Mouse (Mus musculus) layer of hippocampus, adult 9-10 months (tissue): ENCODE measurements around the gene Elovl7.

Source experiments
- DNase-seq: peaks from one replicate; pipeline ENCODE4 v3.0.0; 2022; ENCODE audit warnings: low spot score

Gene Elovl7

DNA sequence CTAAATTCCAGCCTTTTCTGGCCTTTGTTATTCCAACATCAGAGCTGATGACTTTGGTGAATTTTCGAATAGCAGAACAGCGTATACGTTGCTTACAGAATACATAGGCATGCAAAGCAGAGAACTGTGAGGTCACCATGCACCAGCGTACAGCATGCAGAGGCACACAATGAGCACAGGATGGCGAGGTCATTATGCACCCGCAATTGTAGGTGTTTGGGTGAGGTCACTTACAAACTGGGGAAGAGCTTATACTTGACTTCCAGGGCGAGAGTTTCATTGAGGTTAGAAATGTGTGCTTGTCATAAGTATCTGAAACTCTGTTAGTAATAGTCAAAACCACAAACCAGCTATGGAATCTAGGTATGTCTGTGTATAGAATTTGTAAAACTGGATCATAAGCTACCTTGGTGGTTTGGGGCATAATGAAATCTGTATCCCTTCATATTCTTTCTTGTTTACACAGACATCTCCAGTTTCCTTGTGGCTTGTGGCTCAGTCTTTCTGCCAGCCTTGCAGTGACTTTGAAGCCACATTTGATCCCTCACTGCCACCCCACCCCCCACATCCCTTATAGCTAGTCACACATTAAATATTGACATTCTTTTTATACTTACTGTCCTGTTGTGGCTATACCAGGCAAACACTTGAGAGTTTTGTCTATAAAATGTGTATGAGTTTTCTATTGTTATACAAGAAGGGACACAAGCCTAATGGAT lies 88.9 kb downstream of the Elovl7 start:
- DNase-seq: no peak

DNA sequence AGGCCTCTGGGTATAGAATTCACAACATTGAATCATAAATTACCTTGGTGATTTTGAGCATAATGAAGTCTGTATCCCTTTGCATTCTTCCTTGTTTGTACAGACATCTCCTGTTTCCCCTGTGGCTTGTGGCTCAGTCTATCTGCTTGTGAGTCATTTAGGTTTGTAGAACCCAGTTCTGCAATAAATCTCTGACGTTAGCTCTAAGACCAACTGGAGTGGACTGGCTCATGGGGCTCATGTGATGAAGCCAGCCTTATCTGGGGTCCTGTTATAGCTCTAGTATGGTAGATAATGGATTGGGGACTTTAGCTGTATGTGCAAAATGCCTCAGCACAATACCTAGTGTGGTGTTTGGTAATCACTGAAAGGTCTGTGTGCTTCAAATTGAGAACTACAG lies 89.6 kb downstream of the Elovl7 start:
- DNase-seq: no peak

DNA sequence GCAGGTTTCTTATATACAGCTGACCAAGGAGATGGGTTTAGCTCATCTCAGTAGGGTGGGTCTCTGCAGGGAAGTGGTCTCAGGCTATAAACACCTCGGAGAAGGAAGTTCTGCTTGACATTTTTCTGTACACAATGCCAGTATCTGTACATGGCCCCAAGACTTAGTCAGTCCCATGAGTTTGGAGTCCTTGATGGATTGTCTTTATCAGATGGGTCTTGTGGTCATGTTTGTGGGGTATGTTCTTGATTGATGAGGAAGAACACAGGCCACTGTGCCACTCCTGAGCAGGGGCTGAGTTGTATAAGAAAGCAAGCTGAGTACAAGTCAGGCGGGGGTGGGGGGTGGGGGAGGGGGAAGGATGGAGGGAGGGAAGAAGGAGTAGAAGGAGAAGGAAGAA lies 90.5 kb downstream of the Elovl7 start:
- no peak for DNase-seq

DNA sequence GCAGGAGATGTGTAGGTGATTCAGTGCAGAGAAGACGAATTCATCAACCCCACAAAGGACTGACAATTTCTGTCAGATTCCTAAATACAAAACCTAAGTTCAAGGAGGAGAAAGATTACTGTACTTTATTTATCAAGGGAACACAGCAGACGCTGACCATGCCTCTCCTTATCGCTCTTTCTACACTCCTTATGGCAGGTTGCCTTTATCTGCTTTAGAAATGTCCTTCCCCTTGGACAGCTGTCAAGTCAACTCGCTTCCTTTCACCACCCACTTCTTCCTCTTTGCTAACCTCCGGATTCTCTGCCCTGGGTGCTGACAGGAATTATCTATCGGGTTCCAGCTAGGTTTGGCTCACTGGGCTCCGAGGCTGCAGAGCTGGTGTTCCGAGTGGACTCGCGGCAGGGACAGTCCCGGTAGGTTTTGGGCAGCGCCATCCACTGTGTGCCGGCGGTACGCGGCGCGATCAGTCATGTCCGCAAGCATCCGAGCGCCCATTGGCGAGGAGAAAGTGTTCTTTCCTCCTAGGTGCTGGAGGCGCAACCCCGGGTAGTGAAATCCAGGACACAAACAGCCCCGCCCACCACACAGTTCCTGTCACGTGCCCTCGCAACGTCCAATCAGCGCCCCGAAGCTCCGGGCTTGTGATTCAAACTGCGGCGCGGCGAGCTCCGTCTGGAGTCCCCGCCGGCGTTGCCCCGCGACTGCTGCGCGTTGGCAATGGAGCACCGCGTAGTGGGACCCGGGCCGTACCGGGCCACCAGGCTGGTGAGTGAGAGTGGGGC lies 101.7 kb downstream of the Elovl7 start, which contains the start of gene Depdc1b:
Gene Depdc1b (plus strand): TSS at position 631 of the 785 bp plus-strand sequence.
- DNase-seq: peak; percentile 90

DNA sequence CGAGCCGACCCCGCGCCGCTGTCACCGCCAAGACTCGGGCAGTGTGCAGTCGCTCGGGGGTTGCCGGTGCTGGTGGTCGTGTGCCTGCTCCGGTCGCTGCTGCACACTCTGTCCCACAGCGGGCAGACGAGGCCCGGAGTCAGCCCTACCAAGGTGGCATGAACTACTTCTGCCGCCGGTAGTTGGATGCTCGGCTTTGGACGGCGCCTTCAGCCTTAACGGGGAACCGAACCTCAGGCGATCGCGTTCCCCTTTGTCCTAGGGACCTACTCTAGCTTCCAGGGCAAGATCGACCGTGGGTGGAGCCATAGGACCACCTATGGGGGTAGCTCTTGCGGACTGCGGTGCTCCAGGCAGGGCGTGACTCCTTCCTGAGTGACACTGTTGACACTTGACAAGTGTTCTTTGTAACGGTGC lies 102.3 kb downstream of the Elovl7 start:
- DNase-seq: no peak

DNA sequence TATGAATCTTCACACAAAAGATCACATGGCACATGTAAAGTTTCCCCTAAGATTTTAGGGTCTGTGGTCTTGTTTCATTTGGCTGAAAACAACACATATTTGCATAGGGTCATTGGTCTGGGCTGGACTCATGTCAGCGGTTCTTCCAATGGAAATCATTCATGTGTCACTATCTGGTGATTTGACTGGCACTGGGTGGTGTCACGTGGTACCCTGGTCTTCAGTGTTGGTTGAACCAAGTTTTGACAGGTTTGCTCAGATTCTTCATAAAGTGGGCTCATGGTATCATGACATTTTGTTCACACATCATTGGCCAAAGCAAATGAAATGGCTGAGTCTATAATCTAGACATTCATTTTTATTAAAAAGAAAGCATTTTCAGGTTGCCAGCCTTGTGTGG lies 103.2 kb downstream of the Elovl7 start:
- DNase-seq: no peak

DNA sequence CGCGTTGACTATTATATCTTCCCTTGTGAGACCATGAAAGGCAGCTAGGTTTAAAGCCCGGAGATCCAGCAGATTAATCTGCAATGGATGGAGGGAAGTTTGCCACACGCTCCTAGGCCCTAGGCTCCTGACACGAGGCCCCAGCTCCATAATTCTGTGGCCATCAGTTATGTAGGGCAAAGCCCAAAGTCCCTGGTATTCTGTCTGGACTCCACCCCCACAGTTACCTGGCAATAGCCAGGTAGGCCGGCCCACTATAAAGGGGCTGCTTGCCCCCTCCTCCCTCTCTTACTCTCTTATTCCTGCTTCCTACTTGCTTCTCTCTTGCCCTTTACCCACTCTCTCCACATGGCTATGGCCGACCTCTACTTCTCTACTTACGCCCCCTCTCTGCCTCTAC lies 104.8 kb downstream of the Elovl7 start:
- no peak for DNase-seq

DNA sequence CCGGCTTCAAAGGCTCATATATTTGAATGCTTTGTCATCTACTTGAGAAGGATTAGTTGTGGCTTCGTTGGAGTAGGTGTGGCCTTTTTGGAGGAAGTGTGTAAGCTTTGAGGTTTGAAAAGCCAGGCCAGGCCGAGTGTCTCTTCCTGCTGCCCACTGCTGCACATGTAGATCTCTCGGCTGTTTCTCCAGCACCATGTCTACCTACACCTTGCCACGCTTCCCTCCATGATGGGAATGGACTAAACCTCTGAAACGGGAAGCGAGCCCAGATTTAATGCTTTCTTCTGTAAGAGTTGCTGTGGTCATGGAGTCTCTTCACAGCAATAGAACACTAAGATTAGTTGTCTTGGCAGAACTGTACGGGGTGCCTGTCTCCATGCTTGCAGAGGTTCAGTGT lies 106.0 kb downstream of the Elovl7 start:
- DNase-seq: no peak

DNA sequence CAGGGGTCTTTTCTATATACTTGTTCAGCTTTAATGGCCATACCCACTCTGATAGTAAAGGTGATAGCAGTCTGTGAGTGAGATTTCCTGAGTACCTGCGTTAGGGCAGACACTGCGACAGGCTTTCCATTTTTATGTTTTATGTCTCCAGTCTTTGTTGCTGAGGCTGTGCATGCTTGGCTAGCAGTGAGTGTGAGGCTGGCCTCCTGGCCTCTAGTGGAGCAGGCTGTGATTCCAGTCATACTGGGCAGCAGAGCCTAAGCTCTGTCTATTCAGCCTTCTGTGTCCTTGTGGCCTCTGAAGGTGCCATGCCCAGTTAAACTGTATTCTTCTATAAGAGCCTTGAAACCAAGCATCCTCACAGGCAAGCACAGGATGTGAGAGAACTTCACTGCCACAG lies 108.3 kb downstream of the Elovl7 start:
- DNase-seq: no peak

DNA sequence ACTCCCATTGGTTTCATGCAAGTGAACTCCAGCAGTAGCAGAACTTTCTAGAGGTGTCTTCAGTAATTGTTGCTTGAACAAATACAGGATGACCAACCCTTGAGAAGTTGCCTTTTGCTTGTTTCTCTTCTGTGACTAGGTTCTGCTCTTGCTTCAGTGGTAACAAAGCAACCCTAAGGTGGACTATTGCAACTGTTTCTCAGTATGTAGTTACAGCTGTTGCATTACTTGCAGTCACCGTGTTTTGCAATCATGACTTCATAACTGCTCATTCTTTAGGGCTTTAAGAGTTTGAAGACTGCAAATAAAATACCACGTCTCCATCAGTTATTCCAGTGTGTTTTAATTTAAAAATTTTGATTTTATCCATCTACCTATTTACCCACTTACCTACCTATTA lies 109.1 kb downstream of the Elovl7 start:
- no peak for DNase-seq

DNA sequence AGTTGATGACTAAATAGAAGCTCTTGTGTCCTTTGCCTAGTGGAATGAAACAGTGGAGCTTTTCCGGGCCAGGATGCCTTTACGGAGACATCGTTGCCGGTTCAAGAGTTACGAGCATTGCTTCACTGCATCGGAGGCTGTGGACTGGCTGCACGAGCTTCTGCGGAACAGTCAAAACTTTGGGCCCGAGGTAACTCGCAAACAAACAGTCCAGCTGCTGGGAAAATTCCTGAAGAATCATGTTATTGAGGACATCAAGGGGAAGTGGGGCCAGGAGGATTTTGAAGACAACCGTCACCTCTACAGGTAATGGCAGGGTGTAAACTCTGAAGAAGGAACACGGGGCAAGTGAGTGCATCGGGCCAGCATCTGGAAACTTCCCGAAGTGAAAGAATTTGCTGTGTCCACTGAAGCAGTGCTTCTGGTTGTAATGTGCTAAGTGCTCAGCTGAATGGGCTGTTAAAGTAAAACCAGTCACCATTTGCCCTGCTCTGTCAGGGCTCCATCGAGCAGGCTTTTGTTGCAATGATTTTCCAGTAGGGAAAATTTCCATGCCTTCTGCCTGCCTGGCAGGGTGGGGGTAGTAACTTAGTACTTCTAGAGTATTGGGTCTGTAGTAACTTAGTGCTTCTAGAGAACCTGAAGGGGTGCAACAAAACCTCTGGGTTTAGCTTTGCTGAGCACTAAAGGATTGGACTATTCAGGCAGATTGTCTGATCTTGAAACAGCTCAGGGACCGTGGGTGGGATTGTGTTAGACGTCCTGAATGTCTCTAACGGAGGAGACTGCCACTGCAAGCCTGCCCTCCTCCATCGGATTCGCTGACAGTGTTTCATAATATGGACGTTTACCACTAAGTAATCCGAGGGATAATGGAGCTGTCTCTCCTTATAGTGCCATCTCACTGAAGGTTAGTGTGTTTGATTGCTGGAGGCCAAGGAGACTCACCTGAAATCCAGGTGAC lies 109.9 kb downstream of the Elovl7 start:
- no peak for DNase-seq

DNA sequence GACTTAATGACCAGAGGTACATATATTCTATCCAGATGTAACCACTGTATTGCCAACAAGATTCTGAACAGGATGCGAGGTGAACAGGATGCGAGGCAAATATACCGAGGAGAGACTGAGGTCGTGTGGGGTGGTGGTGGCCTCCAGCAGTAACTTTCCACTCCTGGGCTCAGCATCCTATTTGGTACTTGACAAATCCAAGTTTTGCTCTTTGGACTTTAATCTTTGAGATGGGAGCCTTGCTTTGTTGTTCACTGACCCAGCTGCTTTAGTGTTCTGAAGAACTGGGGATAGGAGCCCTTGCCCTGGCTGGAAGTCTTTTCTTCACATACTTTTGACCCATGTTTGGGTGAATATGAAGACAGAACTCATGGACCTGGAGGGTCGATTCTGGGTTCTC lies 111.7 kb downstream of the Elovl7 start:
- DNase-seq: no peak

DNA sequence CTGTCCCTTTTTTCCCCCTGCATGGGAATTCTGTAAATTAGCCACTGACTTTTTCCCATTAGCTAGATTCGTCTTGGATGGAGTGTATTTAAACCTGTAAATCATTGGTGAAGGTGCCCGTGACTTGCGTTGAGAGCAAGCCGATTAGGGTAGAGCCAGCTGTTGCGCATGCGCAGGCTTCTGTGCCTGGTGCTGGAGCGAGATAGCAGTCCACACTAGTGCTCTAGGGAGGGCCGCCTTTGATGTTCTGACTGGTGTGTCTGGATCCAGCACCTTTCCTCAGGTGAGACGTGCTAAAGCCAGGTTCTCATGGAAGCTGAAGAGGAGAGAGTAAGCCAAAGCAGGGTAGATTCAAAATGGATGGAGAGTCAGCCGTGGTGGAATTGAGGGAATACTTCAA lies 112.1 kb downstream of the Elovl7 start:
- DNase-seq: no peak

DNA sequence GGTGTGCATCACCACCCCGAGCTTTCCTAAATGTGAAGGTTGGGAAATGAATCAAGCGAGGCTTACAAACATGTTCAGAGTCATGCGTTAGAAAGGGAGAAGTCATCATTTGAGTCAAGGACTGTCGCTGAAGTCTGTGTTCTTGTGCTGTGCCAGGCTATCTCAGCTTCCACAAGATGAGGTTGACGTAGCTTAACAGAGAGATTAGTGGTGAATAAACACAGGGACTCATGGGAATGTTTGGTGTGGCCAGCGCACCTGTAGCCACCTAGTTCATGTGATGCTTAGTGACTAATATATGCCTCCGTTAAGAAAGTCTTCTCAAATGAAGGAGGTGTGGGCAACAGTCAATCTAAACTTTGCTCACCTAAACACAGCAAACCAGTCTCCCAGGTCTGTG lies 112.8 kb downstream of the Elovl7 start:
- DNase-seq: no peak

DNA sequence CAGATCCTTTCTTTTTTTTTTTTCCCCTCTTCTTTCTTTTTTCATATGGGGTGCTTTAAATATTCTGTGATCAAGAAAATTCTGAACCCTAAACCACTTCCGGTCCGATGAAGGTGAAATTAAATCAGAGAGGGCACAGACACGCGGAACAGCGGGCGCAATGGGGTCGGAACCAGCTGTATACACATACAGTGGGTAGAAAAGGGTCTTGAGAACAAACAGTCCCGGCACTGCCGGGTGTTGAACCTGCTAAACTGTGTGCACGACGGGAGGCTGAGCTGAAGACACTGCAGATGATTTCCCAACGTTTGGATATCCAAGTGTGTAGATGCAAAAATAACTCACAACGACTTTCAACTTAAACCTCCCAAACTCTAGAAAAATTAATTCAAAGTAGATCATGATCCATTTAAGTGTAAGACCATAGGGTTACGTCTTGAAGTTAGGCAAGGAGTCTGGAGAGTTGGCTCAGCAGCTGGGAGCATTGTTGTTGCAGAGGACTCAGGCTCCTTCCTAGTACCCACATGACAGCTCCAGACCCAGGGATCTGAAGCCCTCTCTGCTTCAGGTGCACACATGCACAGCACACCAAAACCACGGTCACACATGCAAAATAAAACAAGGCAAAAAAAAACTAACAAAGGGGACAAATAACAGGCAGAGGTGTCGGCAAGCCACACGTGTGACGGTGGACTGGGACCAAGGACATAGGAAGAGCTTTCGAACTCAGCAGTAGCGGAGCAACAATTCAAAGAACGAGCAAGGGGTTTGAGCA lies 114.4 kb downstream of the Elovl7 start:
- DNase-seq: no peak

DNA sequence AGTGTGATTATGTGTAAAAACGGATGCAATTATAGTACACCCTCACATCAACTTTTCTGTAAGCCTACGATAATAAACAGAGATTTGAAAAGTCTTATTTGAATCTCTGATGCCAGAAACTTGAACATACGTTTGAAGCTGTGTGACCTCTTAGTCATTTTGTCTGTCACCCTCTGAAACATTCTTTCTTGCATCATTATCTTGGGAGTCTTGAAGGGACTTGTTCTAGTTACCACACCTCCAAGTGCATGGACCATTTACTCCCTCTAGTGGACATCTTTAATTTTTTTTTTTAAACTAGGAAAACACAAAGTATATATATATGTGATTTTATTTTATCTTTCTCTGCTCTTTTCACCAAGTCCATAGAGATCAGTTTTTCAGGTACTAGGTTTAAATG lies 115.5 kb downstream of the Elovl7 start:
- DNase-seq: peak; percentile 27
